Mouse (Mus musculus): ENCODE results near the gene Artn. TPM values are rescaled to one million over a fixed set of nuclear protein-coding genes. Genes with fewer than 3 reads are reported as not detected.
A peak's percentile ranks its signal among the peaks of the same experiment; 100 is the strongest.

Artn gene
- polyA plus RNA-seq, 1 experiment from 2014 or later = 11.2 TPM

GRCm38 (mm10) chr4:117917847-117918246, 11.7 kb downstream of the Artn start:
- Histone ChIP-seq H3K4me1 (ENCODE audit: control insufficient read depth, insufficient read depth, low read length) (peaks cover 18% of the 10 kb centered on the region), H3K36me3 (ENCODE audit: control insufficient read depth, insufficient read depth, low read length) (0 out of 2 replicates have a peak, but pooled peaks cover 2% of the 10 kb centered on the region), H3K27me3 (ENCODE audit: control insufficient read depth, insufficient read depth, low read length) (no peaks in the 10 kb centered on the region), H3K9ac (ENCODE audit: low read length) (no peak overlapping the region), H3K4me3 (ENCODE audit: low read depth, low read length) (no peak overlapping the region), H3K27ac (replicated peaks; ENCODE audit: low read depth, low read length) (no peak overlapping the region), H3K4me2 (ENCODE audit: low read depth, severe bottlenecking) (no peak overlapping the region), H3K9me3 (ENCODE audit: control insufficient read depth, low read length) (no peaks in the 10 kb centered on the region)
- ATAC-seq (ENCODE audit: insufficient number of reproducible peaks, low FRiP score, low TSS enrichment, low read depth) (no peak), DNase-seq (ENCODE audit: low spot score) (no peak)
- 92% methylated on average over 4 of the region's 4 CpGs for WGBS

- Histone ChIP-seq H3K27ac (replicated peaks; ENCODE audit: low read depth, low read length) (no peak overlapping the region), H3K36me3 (ENCODE audit: control insufficient read depth, insufficient read depth, low read length) (0 out of 2 replicates have a peak, but pooled peaks cover 2% of the 10 kb centered on the region), H3K27me3 (ENCODE audit: control insufficient read depth, insufficient read depth, low read length) (no peaks in the 10 kb centered on the region), H3K9ac (ENCODE audit: low read length) (no peak overlapping the region), H3K4me2 (ENCODE audit: low read depth, severe bottlenecking) (no peak overlapping the region), H3K4me1 (ENCODE audit: control insufficient read depth, insufficient read depth, low read length) (peaks cover 21% of the 10 kb centered on the region), H3K9me3 (ENCODE audit: control insufficient read depth, low read length) (no peaks in the 10 kb centered on the region), H3K4me3 (ENCODE audit: low read depth, low read length) (no peak overlapping the region)
- WGBS = 89% methylated on average over 4 of the region's 4 CpGs
- ATAC-seq (ENCODE audit: insufficient number of reproducible peaks, low FRiP score, low TSS enrichment, low read depth) = no peak
- DNase-seq (ENCODE audit: low spot score) = no peak
Observed at GRCm38 (mm10) chr4:117917402-117917801, 12.2 kb downstream of the Artn start.

- no peaks in the 10 kb centered on the region for H3K9me3 ChIP-seq (ENCODE audit: control insufficient read depth, low read length)
- peaks cover 21% of the 10 kb centered on the region for H3K4me1 ChIP-seq (ENCODE audit: control insufficient read depth, insufficient read depth, low read length)
- H3K27me3 ChIP-seq (ENCODE audit: control insufficient read depth, insufficient read depth, low read length) = no peaks in the 10 kb centered on the region
- DNase-seq (ENCODE audit: low spot score) = no peak
- H3K4me3 ChIP-seq (ENCODE audit: low read depth, low read length) = no peak overlapping the region
- WGBS = 87% methylated on average over 5 of the region's 5 CpGs
- peaks cover 7% of the 10 kb centered on the region; the same call in 1 of the 2 replicates for H3K36me3 ChIP-seq (ENCODE audit: control insufficient read depth, insufficient read depth, low read length)
- H3K27ac ChIP-seq (replicated peaks; ENCODE audit: low read depth, low read length) = no peak overlapping the region
- H3K4me2 ChIP-seq (ENCODE audit: low read depth, severe bottlenecking) = no peak overlapping the region
- H3K9ac ChIP-seq (ENCODE audit: low read length) = no peak overlapping the region
- ATAC-seq (ENCODE audit: insufficient number of reproducible peaks, low FRiP score, low TSS enrichment, low read depth) = no peak
Observed at GRCm38 (mm10) chr4:117916386-117916785, 13.2 kb downstream of the Artn start.

GRCm38 (mm10) chr4:117915489-117916105, 14.0 kb downstream of the Artn start:
- WGBS = 9% methylated on average over 19 of the region's 19 CpGs
- DNase-seq (ENCODE audit: low spot score) = no peak
- peak overlapping the region; percentile 81 for H3K4me3 ChIP-seq (ENCODE audit: low read depth, low read length)
- peak overlapping the region; percentile 78 for H3K9ac ChIP-seq (ENCODE audit: low read length)
- H3K4me2 ChIP-seq (ENCODE audit: low read depth, severe bottlenecking) = peak overlapping the region; percentile 99
- no peak overlapping the region for H3K27ac ChIP-seq (replicated peaks; ENCODE audit: low read depth, low read length)
- no peaks in the 10 kb centered on the region for H3K27me3 ChIP-seq (ENCODE audit: control insufficient read depth, insufficient read depth, low read length)
- no peaks in the 10 kb centered on the region for H3K9me3 ChIP-seq (ENCODE audit: control insufficient read depth, low read length)
- peaks cover 7% of the 10 kb centered on the region; the same call in 1 of the 2 replicates for H3K36me3 ChIP-seq (ENCODE audit: control insufficient read depth, insufficient read depth, low read length)
- no peak for ATAC-seq (ENCODE audit: insufficient number of reproducible peaks, low FRiP score, low TSS enrichment, low read depth)
- peaks cover 21% of the 10 kb centered on the region for H3K4me1 ChIP-seq (ENCODE audit: control insufficient read depth, insufficient read depth, low read length)

- peak; percentile 98 for DNase-seq (ENCODE audit: low spot score)
- 0% methylated on average over 58 of the region's 61 CpGs for WGBS
- H3K36me3 ChIP-seq (ENCODE audit: control insufficient read depth, insufficient read depth, low read length) = peaks cover 7% of the 10 kb centered on the region; the same call in 1 of the 2 replicates
- ATAC-seq (ENCODE audit: insufficient number of reproducible peaks, low FRiP score, low TSS enrichment, low read depth) = peak; percentile 95
- peak within 1 kb of the TSS; percentile 81 for H3K4me3 ChIP-seq (ENCODE audit: low read depth, low read length)
- no peaks in the 10 kb centered on the region for H3K27me3 ChIP-seq (ENCODE audit: control insufficient read depth, insufficient read depth, low read length)
- peak within 1 kb of the TSS; percentile 99 for H3K4me2 ChIP-seq (ENCODE audit: low read depth, severe bottlenecking)
- no peaks in the 10 kb centered on the region for H3K9me3 ChIP-seq (ENCODE audit: control insufficient read depth, low read length)
- H3K27ac ChIP-seq (replicated peaks; ENCODE audit: low read depth, low read length) = peak within 1 kb of the TSS; percentile 59; the same call in 1 of the 2 replicates
- H3K4me1 ChIP-seq (ENCODE audit: control insufficient read depth, insufficient read depth, low read length) = peaks cover 21% of the 10 kb centered on the region
- H3K9ac ChIP-seq (ENCODE audit: low read length) = peak within 1 kb of the TSS; percentile 78
Observed at GRCm38 (mm10) chr4:117914591-117915442, 14.7 kb downstream of the Artn start, which contains the start of gene Ipo13. Gene Ipo13 (minus strand): TSS chr4:117914999.

GRCm38 (mm10) chr4:117914031-117914430, 15.5 kb downstream of the Artn start:
- Histone ChIP-seq H3K9ac (ENCODE audit: low read length) (peak overlapping the region; percentile 78), H3K4me1 (ENCODE audit: control insufficient read depth, insufficient read depth, low read length) (peaks cover 21% of the 10 kb centered on the region), H3K4me3 (ENCODE audit: low read depth, low read length) (peak overlapping the region; percentile 81), H3K4me2 (ENCODE audit: low read depth, severe bottlenecking) (peak overlapping the region; percentile 99), H3K36me3 (ENCODE audit: control insufficient read depth, insufficient read depth, low read length) (peaks cover 7% of the 10 kb centered on the region; the same call in 1 of the 2 replicates), H3K9me3 (ENCODE audit: control insufficient read depth, low read length) (no peaks in the 10 kb centered on the region), H3K27ac (replicated peaks; ENCODE audit: low read depth, low read length) (no peak overlapping the region), H3K27me3 (ENCODE audit: control insufficient read depth, insufficient read depth, low read length) (no peaks in the 10 kb centered on the region)
- 22% methylated on average over 8 of the region's 8 CpGs for WGBS
- no peak for ATAC-seq (ENCODE audit: insufficient number of reproducible peaks, low FRiP score, low TSS enrichment, low read depth)
- no peak for DNase-seq (ENCODE audit: low spot score)

GRCm38 (mm10) chr4:117913421-117913820, 16.1 kb downstream of the Artn start:
- ATAC-seq (ENCODE audit: insufficient number of reproducible peaks, low FRiP score, low TSS enrichment, low read depth) = no peak
- peaks cover 7% of the 10 kb centered on the region; the same call in 1 of the 2 replicates for H3K36me3 ChIP-seq (ENCODE audit: control insufficient read depth, insufficient read depth, low read length)
- H3K9ac ChIP-seq (ENCODE audit: low read length) = no peak overlapping the region
- 69% methylated on average over 3 of the region's 3 CpGs for WGBS
- peak overlapping the region; percentile 81 for H3K4me3 ChIP-seq (ENCODE audit: low read depth, low read length)
- peak overlapping the region; percentile 99; the same call in 1 of the 2 replicates for H3K4me2 ChIP-seq (ENCODE audit: low read depth, severe bottlenecking)
- no peaks in the 10 kb centered on the region for H3K9me3 ChIP-seq (ENCODE audit: control insufficient read depth, low read length)
- DNase-seq (ENCODE audit: low spot score) = no peak
- H3K27me3 ChIP-seq (ENCODE audit: control insufficient read depth, insufficient read depth, low read length) = no peaks in the 10 kb centered on the region
- H3K4me1 ChIP-seq (ENCODE audit: control insufficient read depth, insufficient read depth, low read length) = peaks cover 21% of the 10 kb centered on the region
- no peak overlapping the region for H3K27ac ChIP-seq (replicated peaks; ENCODE audit: low read depth, low read length)

GRCm38 (mm10) chr4:117912685-117913273, 16.8 kb downstream of the Artn start:
- Histone ChIP-seq H3K27ac (replicated peaks; ENCODE audit: low read depth, low read length) (no peak overlapping the region), H3K4me1 (ENCODE audit: control insufficient read depth, insufficient read depth, low read length) (peaks cover 21% of the 10 kb centered on the region), H3K9me3 (ENCODE audit: control insufficient read depth, low read length) (no peaks in the 10 kb centered on the region), H3K27me3 (ENCODE audit: control insufficient read depth, insufficient read depth, low read length) (no peaks in the 10 kb centered on the region), H3K36me3 (ENCODE audit: control insufficient read depth, insufficient read depth, low read length) (peaks cover 5% of the 10 kb centered on the region; the same call in 1 of the 2 replicates), H3K4me2 (ENCODE audit: low read depth, severe bottlenecking) (no peak overlapping the region), H3K4me3 (ENCODE audit: low read depth, low read length) (no peak overlapping the region), H3K9ac (ENCODE audit: low read length) (no peak overlapping the region)
- DNase-seq (ENCODE audit: low spot score) (no peak), ATAC-seq (ENCODE audit: insufficient number of reproducible peaks, low FRiP score, low TSS enrichment, low read depth) (no peak)
- WGBS = 66% methylated on average over 7 of the region's 7 CpGs
